Mouse (Mus musculus) right cerebral cortex, adult 2 months (tissue): ENCODE measurements around the gene Plac1.

ENCODE experiments used
- DNase-seq, 2 experiments: peaks; one replicate each; pipeline ENCODE4 v3.0.0; 2021 to 2022; ENCODE audit warnings: low spot score in 2 of 2

Gene Plac1

DNA sequence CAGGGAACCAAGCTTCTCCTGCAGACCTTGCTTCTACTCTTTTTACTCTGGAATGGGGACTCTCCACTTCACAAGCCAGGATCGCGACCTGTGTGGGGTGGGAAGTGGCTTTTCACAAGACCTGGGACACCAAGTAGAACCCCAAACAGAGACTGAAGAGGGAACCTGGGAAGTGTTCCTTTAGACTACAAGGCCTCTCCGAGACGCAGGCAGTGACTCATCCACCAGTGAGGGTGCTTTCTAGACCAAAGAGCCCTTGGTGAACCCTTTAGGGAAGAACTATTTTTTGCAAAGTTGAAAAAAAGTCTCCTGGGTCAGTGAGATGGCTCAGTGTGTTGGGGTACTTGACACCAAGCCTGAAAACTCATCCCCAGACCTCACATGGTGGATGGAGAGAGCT lies 129.8 kb downstream of the Plac1 start:
- DNase-seq = no peak

DNA sequence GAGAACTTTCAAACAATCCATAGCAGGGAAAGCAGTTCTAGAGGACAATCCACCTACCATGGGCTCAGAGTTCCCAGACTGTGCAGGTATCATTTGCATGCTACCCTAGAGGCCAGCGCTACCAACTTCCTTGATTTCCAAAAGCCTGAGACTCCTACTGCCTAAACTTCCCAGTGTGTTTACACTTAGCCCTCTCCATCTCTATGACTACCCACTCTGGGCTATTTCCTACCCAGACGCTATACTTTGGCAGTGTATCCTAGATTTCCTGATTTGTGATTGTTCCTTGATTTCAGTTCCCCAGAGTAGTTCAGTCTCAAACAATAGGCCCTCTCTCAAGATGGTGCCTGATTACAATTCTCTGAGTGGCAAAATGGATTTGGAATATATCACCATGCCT lies 132.8 kb downstream of the Plac1 start:
- no peak for DNase-seq

DNA sequence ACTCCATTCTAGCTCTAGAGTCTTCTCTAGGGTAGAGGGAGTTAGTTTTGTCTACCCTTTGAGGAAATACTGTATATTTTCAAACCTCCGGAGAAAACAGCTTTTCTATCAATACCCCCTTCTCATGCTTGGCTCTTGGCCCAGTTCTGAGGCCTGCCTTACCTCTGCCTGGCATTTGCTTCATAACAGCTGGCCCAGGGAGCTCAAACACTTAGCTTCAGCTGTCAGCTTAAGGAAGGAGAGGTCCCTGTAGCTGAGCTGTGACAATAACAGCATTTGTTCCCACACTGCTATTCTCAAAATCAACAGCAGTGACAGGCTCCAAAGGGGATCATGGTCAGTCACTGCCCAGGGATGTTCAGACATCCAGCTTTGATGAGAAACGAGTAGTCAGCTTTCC lies 138.7 kb downstream of the Plac1 start:
- no peak for DNase-seq

DNA sequence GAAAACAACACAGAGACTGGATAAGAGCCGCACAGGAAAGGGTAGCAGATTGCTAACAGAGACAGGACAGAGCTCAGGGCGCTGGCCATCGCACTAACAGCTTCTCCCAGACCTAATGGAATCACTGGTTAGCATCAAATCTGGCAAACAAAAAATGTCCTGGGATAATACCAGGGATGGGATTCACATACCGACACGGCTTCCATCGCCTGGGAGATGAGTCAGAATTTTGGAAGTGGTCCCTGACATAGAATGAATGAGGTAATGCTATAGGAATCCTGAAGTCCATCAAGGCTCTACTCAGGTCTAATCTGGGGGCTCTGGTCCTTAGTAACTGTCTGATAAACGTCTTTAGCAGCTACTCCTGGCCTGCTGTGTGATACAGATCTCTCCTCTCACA lies 140.0 kb downstream of the Plac1 start:
- no peak for DNase-seq

DNA sequence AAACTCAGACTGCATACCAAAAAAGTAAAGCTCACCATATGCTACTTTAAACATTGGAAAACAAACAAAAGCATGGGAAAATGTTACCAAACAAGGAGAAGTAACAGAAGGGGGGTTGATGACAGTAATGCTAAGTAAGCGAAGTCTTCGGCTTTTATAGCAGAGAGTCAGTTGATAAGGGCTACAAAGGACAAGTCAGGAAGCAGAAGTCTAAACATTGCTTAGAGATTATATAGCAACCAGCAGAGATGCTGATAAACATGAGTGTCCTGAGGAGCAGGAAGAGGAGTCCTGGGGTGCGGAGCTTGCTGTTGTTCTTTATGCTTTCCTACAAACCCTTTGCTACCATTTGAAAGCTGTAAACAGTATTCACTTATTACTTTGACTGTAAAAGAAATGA lies 140.6 kb downstream of the Plac1 start:
- DNase-seq = no peak

DNA sequence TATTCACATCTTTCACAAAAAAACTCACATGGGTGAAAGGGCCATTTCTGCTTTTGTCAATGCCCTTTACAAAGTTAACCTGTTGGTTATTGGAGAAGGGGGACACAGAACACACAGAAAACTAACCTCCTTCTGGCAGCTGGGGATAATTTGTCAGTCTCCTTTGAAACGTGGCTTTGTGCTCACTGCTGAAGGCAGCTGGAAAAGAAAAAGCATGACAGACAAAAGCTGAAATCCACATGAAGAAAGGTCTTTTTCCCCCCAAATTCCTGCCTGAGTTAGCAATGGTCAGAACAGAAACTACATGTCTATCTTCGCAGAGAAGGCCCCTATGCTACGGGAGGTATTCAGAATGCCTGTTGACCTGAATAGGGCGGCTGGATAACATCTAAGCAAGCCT lies 141.6 kb downstream of the Plac1 start:
- no peak for DNase-seq

DNA sequence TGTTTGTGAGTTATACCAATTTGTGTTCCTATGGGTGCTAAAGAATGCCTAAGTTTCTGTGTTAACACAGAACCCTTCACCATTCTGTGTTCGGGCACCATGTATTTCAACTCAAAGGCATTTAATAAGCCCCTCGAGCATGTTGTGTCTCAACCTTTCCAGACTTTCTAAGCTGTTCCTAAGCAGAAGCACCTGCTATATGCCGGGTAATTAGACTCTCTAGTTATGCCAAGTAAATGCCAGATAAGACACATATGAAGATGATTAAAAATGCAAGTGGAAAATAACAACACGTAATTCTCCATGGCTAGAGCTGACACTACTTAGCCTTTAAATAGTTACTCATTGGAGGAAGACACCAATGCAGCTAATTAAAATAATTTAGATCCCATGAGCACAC lies 142.1 kb downstream of the Plac1 start:
- no peak for DNase-seq

DNA sequence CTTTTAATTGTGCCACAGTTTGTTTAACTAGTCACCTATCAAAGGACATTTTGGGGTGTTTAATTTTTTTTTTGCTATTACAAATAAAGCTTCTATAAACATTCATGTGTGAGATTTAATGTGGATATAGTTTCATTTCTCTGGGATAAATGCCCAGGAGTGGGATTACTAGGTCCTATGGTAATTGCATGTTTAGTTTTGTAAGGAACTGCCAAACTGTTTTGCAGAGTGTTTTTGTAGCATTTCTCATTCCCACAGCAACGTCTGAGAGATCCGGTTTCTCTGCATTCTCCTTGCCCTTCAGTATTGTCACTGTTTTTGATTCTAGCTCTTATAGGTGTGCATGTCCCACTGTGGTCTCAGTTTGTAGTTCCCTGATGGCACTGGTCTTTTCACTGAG lies 146.5 kb downstream of the Plac1 start:
- DNase-seq = no peak

DNA sequence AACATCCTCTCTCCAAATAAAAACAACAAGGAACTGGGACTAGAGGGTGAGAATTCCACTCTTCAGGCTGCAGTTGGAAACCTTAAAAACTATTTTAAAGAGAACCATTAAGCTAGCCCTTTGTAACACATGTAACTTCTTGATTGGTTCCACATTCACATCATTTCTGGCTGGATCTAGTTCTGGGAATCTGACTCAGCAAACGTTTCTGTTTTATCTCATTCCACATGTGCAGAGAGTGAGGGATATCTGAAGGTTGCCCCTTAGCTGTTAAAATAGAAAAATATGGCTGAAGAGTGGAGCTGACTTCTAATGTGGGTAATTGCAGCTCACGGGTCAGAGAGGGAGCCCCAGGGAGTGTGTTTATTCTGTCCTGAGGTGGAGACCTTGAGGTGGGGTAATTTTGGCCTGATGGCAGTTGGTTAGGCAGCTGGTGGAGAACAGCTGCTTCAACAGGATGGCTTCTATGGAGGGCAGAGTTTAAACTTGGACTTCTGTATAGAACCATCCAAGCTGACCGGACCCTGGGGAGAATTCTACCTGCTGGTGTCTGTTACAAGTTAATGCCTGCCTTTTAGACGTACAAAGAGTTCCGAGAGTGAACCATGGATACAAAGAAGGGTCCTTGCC lies 151.1 kb downstream of the Plac1 start:
- DNase-seq = no peak

DNA sequence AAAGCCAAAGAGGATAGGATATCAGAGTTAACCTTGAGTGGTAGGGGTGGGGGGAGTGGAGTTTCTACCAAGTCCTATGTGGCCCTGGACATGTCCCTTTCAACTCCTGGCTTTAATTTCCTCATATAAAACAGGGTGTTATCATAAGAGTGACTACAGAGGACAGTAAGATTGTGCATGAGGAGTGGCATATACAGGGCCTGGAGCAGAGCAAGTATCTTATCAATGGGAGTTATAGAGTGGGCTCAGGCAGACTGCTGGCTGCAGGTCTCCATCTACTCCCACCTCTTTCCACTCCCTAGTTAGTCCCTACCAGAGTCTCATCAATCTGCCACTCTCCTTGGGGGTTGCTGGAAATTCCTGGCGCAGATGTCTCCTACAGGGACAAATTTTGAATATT lies 152.7 kb downstream of the Plac1 start:
- DNase-seq = no peak

DNA sequence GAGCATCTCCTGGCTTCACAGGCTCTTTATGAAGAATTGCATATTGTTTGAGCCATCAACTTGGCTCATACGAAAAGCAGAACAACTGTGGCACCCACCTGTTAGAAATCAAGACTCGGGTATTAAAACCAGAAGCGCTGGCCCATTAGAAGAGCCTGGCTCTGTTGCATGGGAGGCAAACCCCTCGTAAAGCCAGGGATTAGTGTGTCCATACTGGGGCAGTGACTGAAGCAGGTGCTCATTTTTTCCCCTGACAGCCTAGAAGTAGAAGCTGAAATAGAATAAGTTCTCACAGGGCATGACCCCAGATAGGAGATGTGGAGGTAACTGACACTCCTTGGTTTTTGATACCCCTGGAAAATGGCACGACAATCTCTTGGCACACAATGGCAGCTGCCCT lies 154.4 kb downstream of the Plac1 start:
- DNase-seq = no peak

DNA sequence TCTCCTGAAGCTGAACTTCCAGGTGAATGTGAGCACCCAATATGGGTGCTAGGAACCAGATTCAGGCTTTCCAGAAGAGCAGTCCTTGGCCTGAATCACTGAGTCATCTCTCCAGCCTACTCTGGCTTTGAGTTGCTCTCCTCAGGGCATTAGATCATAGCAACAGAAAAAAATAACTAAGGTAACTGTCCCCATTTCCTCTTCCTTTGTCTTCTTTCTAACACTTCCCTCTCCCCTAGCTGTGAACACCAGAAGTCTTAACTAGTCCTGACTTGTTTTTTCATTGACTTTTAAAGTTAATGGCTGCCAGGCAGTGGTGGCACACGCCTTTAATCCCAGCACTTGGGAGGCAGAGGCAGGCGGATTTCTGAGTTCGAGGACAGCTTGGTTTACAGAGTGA lies 175.5 kb downstream of the Plac1 start:
- DNase-seq = no peak

DNA sequence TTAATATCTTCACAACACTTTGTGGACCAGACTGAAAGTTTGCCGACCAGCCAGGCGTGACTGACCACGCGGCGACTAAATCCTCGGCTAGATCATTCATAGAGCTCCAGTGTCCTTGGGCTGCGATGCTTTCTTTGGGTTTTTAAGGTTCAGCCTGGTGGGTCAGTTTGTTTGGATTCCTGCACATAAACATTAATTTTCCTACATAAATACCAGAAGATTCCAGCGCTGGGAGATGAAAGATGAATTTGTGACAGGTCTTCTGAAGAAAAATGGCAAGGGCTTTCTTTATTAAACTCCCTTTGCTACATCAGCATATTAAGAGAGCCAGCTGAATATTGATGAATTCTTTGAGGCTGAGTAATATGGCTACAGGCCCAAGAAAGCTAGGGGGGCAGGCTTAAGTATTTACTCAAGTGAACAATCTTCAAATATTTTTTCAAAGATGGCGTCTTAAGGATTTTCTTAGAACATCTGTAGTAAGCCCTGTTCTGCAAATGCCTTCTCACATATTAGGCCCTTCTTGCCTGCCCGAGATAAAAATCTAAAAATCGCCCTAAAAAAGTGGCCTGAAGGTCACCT lies 180.4 kb downstream of the Plac1 start:
- no peak for DNase-seq

DNA sequence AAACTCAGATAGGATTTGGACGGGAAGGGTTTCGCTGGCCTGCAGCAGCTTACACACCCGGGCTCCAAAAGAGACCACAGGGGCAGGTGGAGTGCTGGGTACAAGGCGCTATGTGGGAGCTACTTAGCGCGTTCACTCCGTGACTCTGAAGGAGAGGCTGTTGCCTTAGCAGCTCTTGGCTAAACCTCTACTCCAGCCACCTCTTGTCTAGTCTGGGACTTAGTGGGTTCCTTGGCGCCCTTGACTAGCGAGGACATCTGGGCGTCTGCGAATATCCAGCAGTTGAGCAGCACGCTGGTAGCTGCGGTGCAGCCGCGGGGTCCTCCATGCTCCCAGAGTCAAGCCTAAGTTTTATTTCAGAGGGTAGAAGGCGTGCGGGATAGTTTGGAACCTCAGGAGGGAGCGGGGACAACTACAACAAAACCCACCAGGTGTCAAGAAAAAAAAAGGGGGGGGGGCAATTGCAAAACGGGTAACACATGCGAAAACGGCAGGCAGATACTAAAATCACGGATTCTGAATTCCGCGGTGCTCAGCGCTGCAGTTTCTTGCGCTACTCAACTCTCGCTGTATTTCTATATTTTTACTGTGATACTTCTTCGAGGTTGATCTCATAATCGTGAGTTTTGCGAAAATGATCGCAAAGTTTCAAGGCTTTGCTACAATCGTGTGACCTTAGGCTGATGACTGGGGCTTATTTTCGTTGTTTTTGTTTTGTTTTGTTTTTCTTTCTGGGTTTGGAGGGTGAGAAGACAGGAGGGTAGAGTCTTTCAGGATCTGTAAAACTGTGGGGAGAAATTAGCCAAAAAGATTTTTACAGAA lies 181.2 kb downstream of the Plac1 start:
- peak in 1 of 2 experiments; percentile 2 for DNase-seq

DNA sequence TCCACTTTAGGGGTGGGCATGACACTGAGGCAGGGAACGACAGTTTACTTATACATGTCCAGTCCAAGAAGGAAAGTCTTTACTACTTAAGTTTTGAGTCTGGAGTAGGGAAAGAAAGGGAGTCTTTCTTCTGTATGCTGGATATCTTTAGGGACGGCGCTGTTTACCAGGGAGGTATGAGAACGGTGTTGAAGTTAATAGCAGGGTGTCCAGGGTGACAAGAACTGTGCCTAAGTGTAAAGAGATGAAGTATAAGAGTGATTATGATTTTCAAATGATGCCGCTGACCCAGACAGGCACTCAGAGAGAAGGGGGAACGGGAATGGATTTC lies 182.2 kb downstream of the Plac1 start:
- DNase-seq = no peak

DNA sequence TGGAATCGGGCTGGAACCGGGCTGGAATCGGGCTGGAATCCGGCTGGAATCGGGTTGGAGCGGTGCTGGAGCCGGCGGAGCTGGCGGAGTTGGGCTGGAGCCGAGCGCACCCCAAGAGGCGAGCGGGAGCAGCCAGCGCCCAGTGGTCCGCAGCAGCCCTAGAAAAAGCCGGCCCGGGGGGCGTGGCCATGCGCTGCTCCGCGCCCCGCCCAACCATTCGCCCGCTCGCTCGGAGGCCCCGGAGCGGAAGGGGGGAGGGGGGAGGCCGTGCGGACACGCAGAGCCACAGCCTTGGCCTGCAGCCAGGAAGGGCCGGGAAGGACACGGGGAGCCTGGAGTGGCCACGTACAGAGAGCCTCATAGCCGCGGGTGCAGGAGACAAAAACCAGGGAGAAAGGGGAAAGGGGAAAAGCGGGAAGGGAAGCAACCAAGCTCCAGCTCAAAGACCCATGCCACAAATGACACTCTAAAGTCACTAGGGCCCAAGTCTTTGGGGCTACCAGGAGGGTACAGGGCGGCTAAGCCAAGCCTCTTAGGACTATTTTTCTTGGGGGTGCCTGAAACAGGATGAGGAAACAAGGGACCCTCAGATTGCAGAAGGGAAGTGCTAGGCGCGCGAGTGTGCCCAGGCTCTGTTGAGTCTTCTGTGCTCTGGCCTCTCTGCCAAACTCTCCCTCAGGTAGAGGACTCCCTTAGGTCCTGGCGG lies 182.7 kb downstream of the Plac1 start:
- peak; percentile 23 to 24 for DNase-seq

DNA sequence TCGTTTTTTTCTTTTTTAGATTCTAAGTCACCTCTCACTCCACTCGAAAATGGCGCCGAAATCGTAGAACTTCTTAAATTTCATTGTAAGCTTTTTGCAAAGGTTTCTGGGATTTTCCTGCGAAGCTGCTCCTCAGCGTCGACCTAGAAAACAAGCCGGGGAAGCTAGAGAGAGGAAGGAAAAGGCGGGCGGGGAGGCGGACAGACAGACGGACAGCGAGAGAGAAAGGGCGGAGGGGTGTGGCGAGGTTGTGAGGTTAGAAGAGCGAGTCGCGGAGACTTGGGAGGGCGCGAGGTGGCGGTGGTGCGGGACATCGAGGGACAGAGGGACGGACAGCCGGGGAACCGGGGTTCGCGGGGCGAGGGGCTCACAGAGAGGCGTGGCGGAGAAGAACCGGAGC lies 183.3 kb downstream of the Plac1 start:
- no peak for DNase-seq

DNA sequence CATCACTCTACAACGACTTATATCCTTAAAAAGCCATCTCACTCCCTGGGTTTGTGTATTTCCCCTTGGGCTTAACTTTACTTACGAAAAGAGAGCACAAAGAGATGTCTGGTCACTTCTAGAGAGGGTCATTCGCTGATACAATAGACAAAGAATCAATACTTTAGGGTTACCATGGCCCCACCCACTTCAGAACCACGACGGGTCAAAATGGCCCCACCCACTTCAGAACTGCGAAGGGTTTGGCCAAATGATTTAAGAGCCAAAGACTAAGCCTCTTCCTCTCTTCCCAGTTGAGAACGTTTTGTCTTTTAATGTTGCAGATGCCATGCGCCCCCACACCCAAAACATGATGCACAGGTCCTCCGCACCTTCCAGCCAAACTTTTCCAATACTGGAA lies 184.1 kb downstream of the Plac1 start:
- DNase-seq = no peak

DNA sequence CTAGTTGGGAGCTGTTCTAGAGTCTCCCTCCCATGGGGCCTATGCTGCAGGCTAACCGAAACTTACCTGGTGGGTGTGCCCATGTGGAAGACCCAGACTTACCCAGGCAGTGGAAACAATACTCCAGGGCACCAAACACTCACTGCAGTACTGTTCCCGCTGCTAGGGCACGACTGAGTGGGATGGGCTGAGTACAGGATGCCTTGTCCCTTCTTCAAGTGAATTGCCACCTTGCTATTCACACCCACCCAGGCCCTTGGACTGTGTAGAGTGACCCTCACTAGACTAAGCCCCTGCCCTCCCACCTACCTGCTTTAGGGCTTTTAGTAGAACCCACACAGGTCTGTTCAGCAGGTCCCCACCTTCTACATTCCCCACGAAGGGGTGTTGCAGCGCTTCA lies 186.0 kb downstream of the Plac1 start:
- no peak for DNase-seq

DNA sequence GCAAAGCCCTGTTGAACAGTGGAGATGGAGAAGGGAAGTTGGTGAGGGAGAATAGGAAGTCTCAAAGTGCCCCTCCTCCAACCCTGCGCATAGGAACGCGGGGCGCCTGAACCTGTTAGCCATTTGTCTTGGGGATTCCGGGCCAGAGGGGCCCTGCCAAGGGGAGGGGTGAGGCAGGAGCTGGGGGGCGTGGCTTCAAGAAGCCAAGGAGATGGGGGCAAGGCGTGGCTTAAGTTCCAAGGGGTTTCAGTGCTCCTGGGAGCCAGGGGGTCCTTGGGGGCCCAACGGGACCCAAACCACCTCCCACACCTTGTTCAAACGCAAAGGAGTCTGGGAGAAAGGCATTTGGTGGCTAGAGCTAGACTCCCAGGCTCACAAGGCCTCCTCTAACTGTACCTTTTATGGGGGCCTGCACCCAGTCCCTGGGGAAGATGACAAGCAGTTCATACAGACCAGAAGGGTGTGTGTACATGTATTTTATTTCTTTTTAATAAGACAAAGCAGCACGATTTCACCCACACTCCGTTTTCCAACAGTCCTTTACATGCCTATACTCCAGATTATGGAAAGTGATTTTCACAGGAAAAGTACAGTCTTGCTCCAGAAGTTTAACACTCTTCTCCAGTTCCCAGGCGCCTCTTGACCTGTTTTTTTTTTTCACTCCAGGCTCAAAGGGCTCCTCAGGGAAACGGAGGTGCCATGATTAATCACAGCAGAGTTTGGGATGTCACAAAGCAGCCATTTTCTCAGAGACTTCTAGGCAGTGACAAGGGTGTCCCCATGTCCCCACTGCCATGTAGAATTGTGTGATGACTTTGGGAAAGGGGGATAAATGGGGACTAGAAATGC lies 187.0 kb downstream of the Plac1 start:
- DNase-seq = no peak

DNA sequence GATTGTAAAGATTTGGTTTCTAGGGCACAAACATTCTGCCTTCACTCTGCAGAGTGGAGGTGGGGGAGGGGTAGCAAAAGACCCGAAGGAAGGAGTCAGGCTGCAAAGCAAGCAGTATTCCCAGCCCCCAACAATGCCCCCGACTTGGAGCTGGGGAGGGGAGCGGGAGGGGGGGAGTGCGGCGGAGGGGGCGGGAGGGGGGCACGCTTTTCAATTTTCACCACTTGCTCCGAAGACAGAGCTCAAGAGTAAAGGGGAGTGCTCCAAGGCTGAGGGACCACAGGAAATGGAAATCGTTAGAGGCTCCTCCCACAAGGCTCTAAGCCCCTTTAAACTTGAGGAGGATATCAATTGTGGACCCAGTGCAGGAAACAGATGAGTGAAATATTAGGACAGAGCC lies 189.6 kb downstream of the Plac1 start:
- DNase-seq = no peak

DNA sequence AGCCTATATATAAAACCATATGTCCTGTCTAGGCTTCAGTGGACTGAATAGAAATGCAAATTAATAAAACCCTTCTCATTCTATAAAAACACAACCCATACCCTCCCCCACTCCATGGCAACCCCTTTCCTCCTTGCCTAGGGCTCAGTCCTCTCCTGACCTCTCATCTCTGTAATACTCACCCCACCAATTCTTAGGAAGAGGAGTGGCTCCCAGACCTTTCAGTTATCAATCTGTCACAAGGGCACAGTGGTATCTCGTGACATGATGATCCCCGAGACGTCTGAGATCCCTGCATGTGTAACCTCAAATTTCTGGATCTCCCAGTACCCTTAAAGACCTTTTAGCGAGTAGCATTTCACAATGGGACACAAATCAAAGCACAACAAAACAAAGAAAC lies 190.7 kb downstream of the Plac1 start:
- DNase-seq = no peak
